Mouse (Mus musculus) hindbrain, embryonic 14.5 days (tissue): Measurements from ENCODE around the gene Dph1. TPM values are rescaled to one million over a fixed set of nuclear protein-coding genes. Genes with fewer than 3 reads are reported as not detected.

Source experiments
- ATAC-seq: fragments of 200-750 bp; cut with Nextera tagmentation; 2 replicates; pipeline ENCODE4 v1.8.0; 2017; ENCODE audit warnings: moderate number of reproducible peaks, mild to moderate bottlenecking, moderate TSS enrichment, moderate library complexity; ENCODE audit not compliant: low FRiP score
- DNase-seq: peaks from one replicate; pipeline ENCODE4 v3.0.0-alpha.2; 2015; ENCODE audit warnings: low spot score
- H3K27ac ChIP-seq: fragments of 300-500 bp; sonication (generic); 2 replicates; pipeline ENCODE4 v1.5.1; 2014; ENCODE audit warnings: mild to moderate bottlenecking, moderate library complexity
- H3K27me3 ChIP-seq: fragments of 300-500 bp; sonication (generic); 2 replicates; pipeline ENCODE4 v1.6.1; 2014; ENCODE audit warnings: mild to moderate bottlenecking, low read length, mixed read lengths; ENCODE audit not compliant: control insufficient read depth, insufficient read depth
- H3K36me3 ChIP-seq: fragments of 300-500 bp; sonication (generic); replicated peaks from 2 replicates; pipeline ENCODE4 v1.6.1; 2014; ENCODE audit not compliant: control insufficient read depth, insufficient read depth
- H3K4me1 ChIP-seq: fragments of 300-500 bp; sonication (generic); replicated peaks from 2 replicates; pipeline ENCODE4 v1.6.1; 2014; ENCODE audit warnings: antibody characterized with exemption, low read length, mixed read lengths; ENCODE audit not compliant: control insufficient read depth, insufficient read depth
- H3K4me2 ChIP-seq: fragments of 300-500 bp; sonication (generic); replicated peaks from 2 replicates; pipeline ENCODE4 v1.6.1; 2014; ENCODE audit warnings: mild to moderate bottlenecking, moderate library complexity
- H3K4me3 ChIP-seq: fragments of 300-500 bp; sonication (generic); replicated peaks from 2 replicates; pipeline ENCODE4 v1.5.1; 2014; ENCODE audit warnings: mild to moderate bottlenecking, low read length
- H3K9ac ChIP-seq: fragments of 300-500 bp; sonication (generic); 2 replicates; pipeline ENCODE4 v1.6.1; 2014
- H3K9me3 ChIP-seq: fragments of 300-500 bp; sonication (generic); 2 replicates; pipeline ENCODE4 v1.6.1; 2016; ENCODE audit warnings: low read length; ENCODE audit not compliant: control insufficient read depth
- WGBS: fragments of 180-500 bp; shearing (Covaris S2); extraction: QIAGEN DNeasy Blood & Tissue Kit; methylation state at CpG from one replicate; pipeline ENCODE4 v1.1.7; 2014; 5-methylcytosine and 5-hydroxymethylcytosine counted together
- polyA plus RNA-seq: library from polyadenylated mRNA; unstranded; fragments of >200 nt; fragmentation: Nextera tagmentation; extraction: Ambion mirVana; gene quantifications from 2 replicates; pipeline ENCODE4 v1.2.1, GENCODE M21; 2014

The Dph1 gene
- polyA plus RNA-seq, 1 experiment from 2014 or later = 13.6 TPM

DNA sequence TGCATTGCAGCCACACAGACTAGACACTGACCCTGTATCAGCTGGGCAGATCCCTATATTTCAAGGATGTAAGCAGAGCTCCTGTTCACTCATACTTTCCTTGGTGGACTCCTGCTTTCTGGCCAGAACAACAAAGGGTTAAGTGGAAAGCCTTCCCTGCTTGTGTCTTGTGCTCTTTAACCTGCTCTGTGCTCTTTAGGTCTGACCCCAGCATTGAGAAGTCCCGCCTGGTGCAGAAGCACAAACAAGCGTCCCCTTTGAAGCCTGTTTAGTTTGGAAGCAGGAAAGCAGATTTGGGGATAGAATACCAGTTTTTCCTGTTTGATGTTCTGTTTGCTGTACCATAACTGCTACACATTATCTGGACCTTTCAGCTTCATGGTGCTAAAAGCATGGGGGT lies 33.1 kb downstream of the Dph1 start:
- H3K27me3 ChIP-seq = peaks cover 6% of the 10 kb centered on the region

DNA sequence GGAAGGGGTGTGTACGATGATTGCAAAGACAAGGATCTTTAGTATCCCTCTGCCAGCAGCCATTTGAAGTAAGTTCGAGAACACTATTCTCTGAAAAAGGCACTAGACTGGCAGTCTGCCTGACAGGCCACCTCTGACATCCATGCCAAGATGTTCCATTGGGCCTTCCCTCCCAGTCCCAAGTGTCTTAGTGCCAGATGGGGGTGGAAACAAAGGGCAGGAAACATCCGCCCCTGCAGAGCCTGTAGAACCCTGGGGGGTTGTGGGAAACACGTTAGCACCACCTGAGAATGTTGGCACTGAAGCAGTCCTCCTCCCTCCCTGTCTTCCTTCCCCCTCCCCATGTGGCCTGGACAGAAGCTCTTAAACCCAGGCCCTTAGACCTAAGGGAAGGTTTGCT lies 34.0 kb downstream of the Dph1 start:
- Histone ChIP-seq H3K4me3 (no peak overlapping the region), H3K4me2 (no peak overlapping the region), H3K27ac (no peak overlapping the region), H3K9me3 (no peaks in the 10 kb centered on the region), H3K36me3 (peaks cover 22% of the 10 kb centered on the region), H3K4me1 (no peaks in the 10 kb centered on the region; the same call in 1 of the 2 replicates), H3K9ac (no peak overlapping the region), H3K27me3 (no peaks in the 10 kb centered on the region)
- ATAC-seq (no peak), DNase-seq (no peak)
- 44% methylated on average over 4 of the region's 4 CpGs for WGBS

More for the DNA sequence above, 33.1 kb downstream of the Dph1 start:
- Histone ChIP-seq H3K4me1 (no peaks in the 10 kb centered on the region; the same call in 1 of the 2 replicates), H3K9me3 (no peaks in the 10 kb centered on the region), H3K9ac (no peak overlapping the region), H3K4me2 (no peak overlapping the region), H3K4me3 (no peak overlapping the region), H3K36me3 (peaks cover 31% of the 10 kb centered on the region), H3K27ac (no peak overlapping the region)
- DNase-seq = no peak
- ATAC-seq = no peak
- WGBS = 31% methylated on average over 2 of the region's 2 CpGs

DNA sequence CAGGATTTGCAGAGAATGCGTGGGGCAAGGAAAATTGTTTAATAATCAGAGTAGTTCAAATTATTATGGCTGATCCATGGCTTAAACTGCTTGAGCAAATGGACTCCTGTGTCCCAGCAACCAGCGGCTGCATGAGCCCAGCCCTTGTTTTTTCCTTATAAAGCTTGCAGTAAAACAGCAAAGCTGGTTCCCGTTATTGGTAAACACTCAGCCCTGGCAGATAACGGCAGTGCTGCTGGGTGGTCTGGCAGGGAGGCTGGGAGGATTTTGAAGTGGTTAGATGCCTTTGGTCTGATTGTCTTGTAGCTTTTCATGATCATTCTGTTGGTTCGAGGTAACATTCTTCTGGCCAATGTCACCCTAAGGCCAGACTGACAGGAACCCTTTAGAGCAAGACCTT lies 34.6 kb downstream of the Dph1 start:
- Histone ChIP-seq H3K4me2 (no peak overlapping the region), H3K36me3 (peaks cover 22% of the 10 kb centered on the region), H3K9ac (no peak overlapping the region), H3K4me1 (no peaks in the 10 kb centered on the region; the same call in 1 of the 2 replicates), H3K27ac (no peak overlapping the region), H3K27me3 (no peaks in the 10 kb centered on the region), H3K4me3 (no peak overlapping the region), H3K9me3 (no peaks in the 10 kb centered on the region)
- ATAC-seq = no peak
- WGBS = 72% methylated on average over 5 of the region's 5 CpGs
- DNase-seq = no peak

DNA sequence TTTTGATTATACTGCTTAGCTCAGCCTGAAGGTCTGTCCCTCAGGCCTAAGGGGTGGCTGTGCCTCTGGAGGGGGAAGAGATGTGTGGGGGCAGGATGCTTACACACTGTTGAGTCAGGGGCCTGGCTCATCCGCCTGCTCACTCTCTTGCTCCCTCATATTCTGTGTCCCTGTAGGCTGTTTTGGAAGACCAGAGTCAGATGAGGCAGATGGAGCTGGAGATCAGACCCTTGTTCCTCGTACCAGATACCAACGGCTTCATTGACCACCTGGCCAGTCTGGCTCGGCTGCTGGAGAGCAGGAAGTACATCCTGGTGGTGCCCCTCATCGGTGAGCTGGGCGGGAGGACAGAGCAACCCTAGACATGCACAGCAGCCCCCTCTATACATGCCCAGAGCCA lies 35.1 kb downstream of the Dph1 start:
- WGBS = 75% methylated on average over 6 of the region's 6 CpGs
- Histone ChIP-seq H3K36me3 (peaks cover 26% of the 10 kb centered on the region), H3K9ac (no peak overlapping the region), H3K4me1 (no peaks in the 10 kb centered on the region; the same call in 1 of the 2 replicates), H3K27me3 (no peaks in the 10 kb centered on the region), H3K9me3 (no peaks in the 10 kb centered on the region), H3K27ac (no peak overlapping the region), H3K4me3 (no peak overlapping the region), H3K4me2 (no peak overlapping the region)
- ATAC-seq = no peak
- no peak for DNase-seq

DNA sequence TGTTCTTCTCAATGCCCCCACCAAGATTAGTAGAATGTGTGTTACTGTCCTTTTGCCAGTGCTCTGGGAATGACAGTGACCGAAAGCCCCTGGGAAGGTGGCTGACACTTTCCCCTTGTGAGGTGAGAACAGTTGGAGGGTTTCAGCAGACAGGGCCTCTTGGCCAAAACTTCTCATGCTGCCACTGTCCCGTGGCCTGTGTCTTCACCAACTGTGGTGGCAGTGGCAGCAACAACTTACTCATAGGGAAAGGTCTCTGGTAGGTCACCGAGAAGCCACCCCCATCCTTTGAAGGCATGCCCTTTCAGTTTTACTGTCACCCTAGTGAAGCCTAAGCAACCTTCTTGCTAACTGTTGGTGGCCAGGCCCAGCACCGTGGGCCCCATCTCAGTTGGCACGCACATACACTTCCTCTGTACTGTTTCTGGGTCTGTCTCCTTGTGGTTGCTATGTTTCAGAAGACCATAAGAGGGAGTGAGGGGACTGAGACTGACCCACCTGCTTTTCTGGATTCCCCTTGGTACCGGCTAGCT lies 36.9 kb downstream of the Dph1 start:
- Histone ChIP-seq H3K4me2 (no peak overlapping the region), H3K27me3 (no peaks in the 10 kb centered on the region), H3K9me3 (no peaks in the 10 kb centered on the region), H3K4me1 (no peaks in the 10 kb centered on the region; the same call in 1 of the 2 replicates), H3K9ac (no peak overlapping the region), H3K4me3 (no peak overlapping the region), H3K27ac (no peak overlapping the region), H3K36me3 (peaks cover 24% of the 10 kb centered on the region)
- ATAC-seq (no peak), DNase-seq (no peak)
- 77% methylated on average over 6 of the region's 6 CpGs for WGBS

DNA sequence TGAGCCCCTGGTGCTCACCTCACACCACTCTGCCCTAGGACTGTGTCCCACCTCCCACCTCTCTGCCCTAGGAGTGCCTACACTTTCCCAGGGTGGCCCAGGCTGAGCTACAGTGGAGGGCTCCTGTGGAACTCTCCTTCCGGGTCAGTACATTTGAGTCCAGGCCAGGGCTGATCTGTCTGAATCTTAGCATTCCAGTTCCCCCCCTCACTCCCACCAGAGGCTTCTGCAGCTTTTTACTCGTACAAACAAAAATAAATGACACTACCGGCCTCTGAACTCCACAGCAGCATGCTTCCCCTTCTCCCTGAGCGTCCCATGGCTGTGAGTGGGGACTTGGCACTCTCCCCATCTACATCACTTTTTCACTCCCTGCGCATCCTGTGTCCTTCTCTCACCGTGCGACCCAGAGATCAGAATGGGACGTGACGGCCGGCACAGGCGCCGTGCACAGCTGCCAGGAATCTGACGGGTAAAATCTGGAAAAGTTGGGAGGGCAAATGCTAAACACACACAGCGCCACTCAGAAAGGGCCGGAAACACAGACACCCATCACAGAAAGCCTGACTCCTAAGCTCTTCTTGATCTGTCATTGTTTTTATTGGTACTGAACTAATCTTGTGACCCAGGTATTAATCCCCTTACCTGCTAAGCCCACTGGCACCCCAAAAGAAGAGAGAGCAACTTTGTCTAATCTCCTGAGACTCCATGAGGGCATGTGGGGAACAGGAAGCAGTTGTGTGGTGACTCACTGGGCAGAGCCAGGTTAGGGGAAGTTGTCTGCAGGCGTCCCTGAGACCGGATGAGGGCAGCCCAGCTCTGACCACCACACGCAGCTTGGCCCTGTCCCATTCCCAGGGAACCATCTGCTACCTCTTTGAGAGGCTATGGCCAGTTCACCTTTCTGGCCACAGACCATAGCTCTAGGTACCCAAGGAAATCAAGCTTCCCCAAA lies 38.2 kb downstream of the Dph1 start:
- H3K27me3 ChIP-seq = no peaks in the 10 kb centered on the region
- DNase-seq = no peak
- 78% methylated on average over 18 of the region's 18 CpGs for WGBS

DNA sequence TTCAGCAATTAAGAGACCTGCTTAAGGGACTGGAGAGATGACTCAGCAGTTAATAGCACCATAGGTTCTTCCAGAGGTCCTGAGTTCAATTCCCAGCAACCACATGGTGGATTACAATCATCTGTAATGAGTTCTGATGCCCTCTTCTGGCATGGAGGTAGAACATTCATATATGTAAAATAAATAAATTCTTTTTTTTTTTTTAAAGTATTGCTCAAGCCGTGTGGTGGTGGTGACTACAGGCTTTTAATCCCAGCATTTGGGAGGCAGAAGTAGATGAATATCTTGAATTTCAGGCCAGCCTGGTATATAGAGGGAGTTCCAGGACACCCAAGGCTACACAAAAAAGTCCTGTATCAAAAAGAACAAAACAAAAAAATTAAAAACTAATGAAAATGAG lies 40.7 kb downstream of the Dph1 start:
- DNase-seq = no peak
- H3K9me3 ChIP-seq = no peaks in the 10 kb centered on the region
- H3K4me2 ChIP-seq = no peak overlapping the region
- peaks cover 14% of the 10 kb centered on the region for H3K4me1 ChIP-seq
- H3K36me3 ChIP-seq = peaks cover 24% of the 10 kb centered on the region
- H3K4me3 ChIP-seq = no peak overlapping the region
- no peak overlapping the region for H3K27ac ChIP-seq
- no peak for ATAC-seq
- H3K27me3 ChIP-seq = no peaks in the 10 kb centered on the region
- H3K9ac ChIP-seq = no peak overlapping the region
- WGBS = 88% methylated on average over 1 of the region's 1 CpGs

More for the DNA sequence above, 38.2 kb downstream of the Dph1 start:
- H3K4me3 ChIP-seq = no peak overlapping the region
- H3K9ac ChIP-seq = no peak overlapping the region
- H3K9me3 ChIP-seq = no peaks in the 10 kb centered on the region
- peaks cover 3% of the 10 kb centered on the region for H3K4me1 ChIP-seq
- H3K36me3 ChIP-seq = peaks cover 20% of the 10 kb centered on the region; the same call in 1 of the 2 replicates
- H3K4me2 ChIP-seq = no peak overlapping the region
- no peak for ATAC-seq
- H3K27ac ChIP-seq = peak overlapping the region; percentile 43; the same call in 1 of the 2 replicates

DNA sequence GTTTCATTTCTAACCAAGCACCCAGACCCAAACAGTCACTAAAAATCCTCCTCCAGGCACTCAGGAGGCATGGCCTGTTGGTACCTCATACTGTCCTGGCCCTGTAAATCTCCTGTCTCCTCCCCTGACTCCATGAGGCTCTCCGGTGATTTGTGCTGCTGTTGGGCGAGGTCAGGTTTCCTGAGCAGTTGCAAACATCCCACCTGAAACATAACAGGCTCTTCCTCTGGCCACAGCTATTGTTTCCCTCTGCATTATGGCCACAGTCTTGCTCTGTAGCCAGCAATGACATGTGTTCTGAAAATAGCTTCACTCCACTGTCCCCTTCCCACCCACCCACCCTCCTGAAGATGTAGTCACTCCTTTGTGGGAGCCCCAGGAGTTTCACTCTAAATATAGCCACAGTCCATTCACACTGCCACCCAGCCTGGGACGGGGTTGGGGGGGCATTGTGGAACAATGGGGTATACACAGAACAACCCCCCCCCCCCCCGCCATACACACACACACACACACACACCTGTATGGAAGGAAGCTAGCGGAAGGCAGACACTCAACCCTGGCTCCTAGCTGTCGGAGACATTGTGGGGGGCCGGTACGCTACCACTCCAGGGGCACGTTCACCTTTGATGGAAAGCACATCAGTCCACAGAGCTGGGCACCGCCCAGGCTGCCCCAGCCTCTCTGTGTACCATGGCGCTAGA lies 42.6 kb downstream of the Dph1 start:
- WGBS = 93% methylated on average over 10 of the region's 11 CpGs
- DNase-seq (no peak), ATAC-seq (no peak)
- Histone ChIP-seq H3K9ac (no peak overlapping the region), H3K9me3 (no peaks in the 10 kb centered on the region), H3K27me3 (no peaks in the 10 kb centered on the region), H3K4me1 (peaks cover 14% of the 10 kb centered on the region), H3K4me3 (no peak overlapping the region), H3K36me3 (peaks cover 43% of the 10 kb centered on the region), H3K27ac (peak overlapping the region; percentile 64), H3K4me2 (no peak overlapping the region)

DNA sequence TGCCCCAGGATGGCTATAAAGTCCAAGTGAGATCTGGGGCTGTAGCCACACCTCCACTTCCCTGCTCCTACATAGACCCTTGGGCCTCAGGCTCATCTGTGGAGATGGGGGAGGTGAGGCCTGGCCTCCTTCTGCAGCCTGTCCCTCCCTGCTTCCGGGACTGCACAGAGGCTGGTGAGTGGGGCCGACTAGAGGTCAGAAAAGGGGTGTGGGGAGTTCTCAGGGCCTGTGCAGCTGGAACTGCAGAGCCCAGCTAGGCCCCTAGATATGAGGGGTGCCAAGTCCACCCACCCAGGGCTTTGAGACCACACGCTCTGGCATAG lies 43.2 kb downstream of the Dph1 start:
- H3K9ac ChIP-seq = peak overlapping the region; percentile 2; the same call in 1 of the 2 replicates
- H3K4me2 ChIP-seq = no peak overlapping the region
- ATAC-seq = peak; percentile 55; the same call in 1 of the 2 replicates
- no peak for DNase-seq
- peak overlapping the region; percentile 64 for H3K27ac ChIP-seq
- WGBS = 57% methylated on average over 3 of the region's 3 CpGs
- peaks cover 48% of the 10 kb centered on the region for H3K36me3 ChIP-seq
- peaks cover 14% of the 10 kb centered on the region for H3K4me1 ChIP-seq
- H3K9me3 ChIP-seq = no peaks in the 10 kb centered on the region
- no peak overlapping the region for H3K4me3 ChIP-seq
- no peaks in the 10 kb centered on the region for H3K27me3 ChIP-seq
